Mouse (Mus musculus) macrophage (primary cell): ENCODE results near the gene Npff. TPM values are rescaled to one million over a fixed set of nuclear protein-coding genes. Genes with fewer than 3 reads are reported as not detected.

Experiments
- H3K27ac ChIP-seq: fragments of 350-480 bp; formaldehyde crosslinking; 2 replicates; pipeline ENCODE4 v1.9.0; 2021
- H3K36me3 ChIP-seq: fragments of 350-480 bp; formaldehyde crosslinking; 2 replicates; pipeline ENCODE4 v1.9.0; 2021; ENCODE audit errors: inconsistent target
- H3K4me3 ChIP-seq: fragments of 350-480 bp; formaldehyde crosslinking; 2 replicates; pipeline ENCODE4 v1.9.0; 2021; ENCODE audit errors: inconsistent target
- H3K79me2 ChIP-seq: fragments of 350-480 bp; formaldehyde crosslinking; 2 replicates; pipeline ENCODE4 v1.9.0; 2021; ENCODE audit errors: inconsistent target
- WGBS: methylation state at CpG from one replicate; pipeline ENCODE4 v1.1.7; 2026; ENCODE audit warnings: inconsistent platforms; ENCODE audit not compliant: missing documents; 5-methylcytosine and 5-hydroxymethylcytosine counted together
- polyA plus RNA-seq: library from polyadenylated mRNA; stranded (reverse); fragments of 250-400 nt; gene quantifications from 3 replicates; pipeline ENCODE4 v1.2.4, GENCODE M21; 2018; ENCODE audit warnings: inconsistent platforms

Npff gene
- polyA plus RNA-seq, 1 experiment from 2014 or later: 1.0 TPM

DNA sequence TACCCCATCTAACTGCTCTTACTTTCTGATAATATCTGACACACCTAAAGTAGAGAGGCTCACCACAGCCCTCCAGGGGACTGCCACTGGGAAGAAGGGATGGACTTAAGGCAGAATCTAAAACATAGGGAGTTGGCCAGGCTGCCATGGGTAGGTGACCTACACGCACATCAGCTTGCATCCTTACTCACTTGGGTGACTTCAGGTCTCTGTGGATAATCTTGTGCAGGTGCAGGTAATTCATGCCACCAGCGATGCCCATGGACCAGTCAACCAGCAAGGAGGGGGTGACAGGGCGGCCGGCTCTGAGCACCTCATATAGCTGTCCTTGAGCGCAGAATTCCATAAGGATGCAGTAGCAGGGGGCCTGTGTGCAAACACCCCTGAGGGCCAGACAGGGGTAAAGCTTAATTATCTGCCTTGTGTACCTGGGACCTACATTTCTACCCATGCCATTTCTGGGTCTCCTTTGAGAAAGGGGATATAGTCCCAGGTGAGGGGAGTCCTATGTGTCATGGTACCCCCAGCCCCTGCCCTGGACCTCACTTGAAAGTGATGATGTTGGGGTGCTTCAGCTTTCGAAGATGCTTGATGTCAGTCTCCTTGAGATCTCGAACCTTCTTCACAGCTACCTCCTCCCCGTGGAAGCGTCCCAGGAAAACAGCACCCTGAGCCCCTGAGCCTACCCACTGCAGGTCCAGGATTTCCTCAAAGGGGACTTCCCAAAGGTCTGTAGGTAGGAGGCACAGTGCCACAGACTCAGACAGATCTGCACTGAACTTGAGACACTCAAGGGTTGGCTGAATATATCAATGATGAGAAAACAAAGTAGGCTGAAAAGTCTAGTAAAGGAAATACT, 20.6 kb downstream of the Npff start:
- no peak overlapping the region for H3K4me3 ChIP-seq
- no peak overlapping the region for H3K27ac ChIP-seq
- H3K79me2 ChIP-seq: peaks cover 15% of the 10 kb centered on the region
- H3K36me3 ChIP-seq: peaks cover 52% of the 10 kb centered on the region
- WGBS: 93% methylated on average over 9 of the region's 9 CpGs

DNA sequence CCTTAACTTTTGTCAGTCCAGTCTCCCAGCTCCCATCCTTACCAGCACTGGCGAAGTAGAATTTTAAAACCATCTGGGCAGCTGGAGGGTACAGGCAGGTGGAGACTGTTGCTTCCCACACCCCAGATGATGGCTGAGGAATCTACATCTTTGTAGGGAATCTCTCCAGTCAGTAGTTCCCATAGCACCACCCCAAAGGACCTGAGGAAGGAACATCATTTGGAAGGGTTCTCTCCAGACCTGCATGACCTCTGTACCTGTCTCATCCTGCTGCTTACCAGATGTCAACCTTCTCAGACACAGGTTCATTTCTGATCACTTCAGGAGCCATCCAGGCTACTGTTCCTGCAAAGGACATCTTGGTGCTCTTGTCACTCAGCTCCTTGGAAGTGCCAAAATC, 21.3 kb downstream of the Npff start, which contains the start of gene Gm10337:
TSS of gene Gm10337 (plus strand) at position 276 of the 400 bp plus-strand sequence.
- no peak within 1 kb of the TSS for H3K27ac ChIP-seq
- H3K79me2 ChIP-seq: peaks cover 8% of the 10 kb centered on the region
- no peak within 1 kb of the TSS for H3K4me3 ChIP-seq
- peaks cover 58% of the 10 kb centered on the region for H3K36me3 ChIP-seq
- WGBS: 100% methylated on average over 1 of the region's 1 CpGs

DNA sequence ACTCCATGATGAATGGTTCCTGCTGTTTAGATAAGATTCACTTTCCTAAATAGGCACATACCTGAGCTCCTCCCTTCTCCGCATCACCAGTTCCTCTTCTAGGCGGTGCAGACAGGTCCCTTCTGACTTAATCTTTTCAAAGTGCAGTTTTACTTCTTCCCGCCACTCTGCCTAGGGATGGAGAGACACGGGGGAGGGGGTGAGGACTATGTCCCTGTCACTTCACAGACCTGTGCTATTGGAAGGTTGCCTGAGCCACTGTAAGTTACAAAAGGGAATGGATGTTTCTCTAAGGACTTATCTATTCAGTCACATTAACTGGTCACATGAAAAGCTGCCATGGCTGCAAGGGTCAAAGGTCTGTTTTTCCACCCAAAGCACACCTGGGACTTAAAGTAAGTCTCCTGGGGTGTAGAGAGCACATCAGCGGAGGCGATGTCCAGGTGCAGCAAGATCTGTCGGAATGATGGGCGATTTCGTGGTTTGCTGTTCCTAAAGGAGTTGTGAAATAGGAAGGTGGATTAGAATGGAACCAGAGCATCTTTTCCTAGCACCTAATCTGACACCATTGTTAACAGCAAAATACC, 22.4 kb downstream of the Npff start:
- peaks cover 7% of the 10 kb centered on the region; the same call in 1 of the 2 replicates for H3K79me2 ChIP-seq
- H3K36me3 ChIP-seq: peaks cover 65% of the 10 kb centered on the region
- WGBS: 91% methylated on average over 9 of the region's 9 CpGs
- H3K27ac ChIP-seq: no peak overlapping the region
- H3K4me3 ChIP-seq: no peak overlapping the region

DNA sequence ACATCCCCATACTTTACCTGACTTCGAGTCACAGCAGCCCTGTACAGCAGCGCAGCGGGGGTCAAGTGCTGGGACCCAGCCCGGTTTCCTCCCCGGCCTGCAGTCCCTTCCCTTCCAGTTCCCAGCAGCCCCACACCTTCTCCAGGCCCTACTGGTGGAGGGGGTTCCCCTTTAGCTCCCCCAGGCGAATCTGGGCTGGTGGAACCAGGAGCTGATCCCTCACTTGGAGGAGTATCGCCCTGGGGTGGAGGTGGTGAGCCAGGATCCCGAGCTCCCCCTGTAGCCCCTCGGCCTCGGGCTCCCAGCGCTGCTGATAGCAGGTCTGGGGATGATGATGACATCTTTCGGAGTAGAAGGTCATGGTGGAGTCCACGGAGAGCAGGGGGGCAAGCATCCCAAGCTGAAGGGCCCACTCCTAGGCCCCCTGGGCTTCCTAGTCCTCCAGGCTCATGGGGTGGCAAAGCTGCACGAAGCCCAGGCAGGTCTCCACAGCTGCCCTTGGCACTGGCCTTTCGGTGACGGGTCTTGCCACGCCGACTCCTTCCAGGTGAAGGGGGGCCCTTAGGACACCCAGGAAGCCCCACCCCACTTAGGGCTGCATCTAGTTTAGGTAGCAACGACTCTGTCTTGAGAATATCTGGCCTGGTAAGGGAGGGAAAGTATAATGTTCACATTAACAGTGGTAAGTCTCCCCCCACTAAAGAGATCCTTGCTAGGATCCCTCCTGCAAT, 23.5 kb downstream of the Npff start:
- H3K79me2 ChIP-seq: peaks cover 18% of the 10 kb centered on the region
- no peak overlapping the region for H3K4me3 ChIP-seq
- H3K27ac ChIP-seq: no peak overlapping the region
- H3K36me3 ChIP-seq: peaks cover 70% of the 10 kb centered on the region
- WGBS: 96% methylated on average over 19 of the region's 19 CpGs

DNA sequence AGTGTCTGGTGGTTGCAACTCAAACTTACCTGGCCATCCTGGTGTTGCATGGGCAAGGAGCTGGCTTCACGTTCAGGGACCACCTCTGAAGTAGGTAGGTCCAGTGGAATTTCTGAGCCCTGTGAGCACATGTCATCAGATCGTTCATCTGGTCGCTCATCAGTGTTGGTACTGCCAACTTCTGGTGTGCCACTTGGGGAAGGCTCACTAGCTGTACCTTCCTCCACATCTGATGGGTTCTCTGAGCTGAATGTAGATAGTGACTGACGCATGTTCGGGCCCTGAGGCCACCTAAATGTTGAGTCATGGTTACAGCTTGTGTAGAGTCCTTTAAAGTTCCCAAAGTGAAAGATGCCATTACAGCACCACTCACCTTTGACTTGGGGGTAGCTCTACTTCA, 24.3 kb downstream of the Npff start:
- peaks cover 76% of the 10 kb centered on the region for H3K36me3 ChIP-seq
- no peak overlapping the region for H3K4me3 ChIP-seq
- H3K79me2 ChIP-seq: peaks cover 25% of the 10 kb centered on the region
- H3K27ac ChIP-seq: no peak overlapping the region
- WGBS: 94% methylated on average over 5 of the region's 5 CpGs

DNA sequence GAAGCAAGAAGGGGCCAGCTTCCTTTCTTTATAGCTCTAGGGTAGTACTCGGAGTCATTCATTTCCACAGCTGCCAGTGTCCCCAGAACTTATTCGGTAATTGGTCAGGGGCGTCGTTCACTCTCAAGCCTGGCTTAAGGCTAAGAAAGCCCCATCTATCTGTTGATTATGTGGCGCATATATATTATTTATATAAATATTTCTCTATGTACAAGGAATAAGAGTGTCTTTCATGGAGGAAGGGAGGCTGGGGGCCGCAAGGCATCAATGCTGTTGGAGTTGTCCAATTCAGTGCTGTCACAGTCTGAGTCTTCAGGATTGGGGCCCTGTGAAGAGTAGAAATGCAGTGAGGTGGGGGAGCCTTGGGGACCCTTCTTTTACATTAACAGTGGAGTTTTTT, 24.9 kb downstream of the Npff start:
- Histone ChIP-seq H3K4me3 (no peak overlapping the region), H3K36me3 (peaks cover 82% of the 10 kb centered on the region)
- WGBS: 81% methylated on average over 6 of the region's 6 CpGs

DNA sequence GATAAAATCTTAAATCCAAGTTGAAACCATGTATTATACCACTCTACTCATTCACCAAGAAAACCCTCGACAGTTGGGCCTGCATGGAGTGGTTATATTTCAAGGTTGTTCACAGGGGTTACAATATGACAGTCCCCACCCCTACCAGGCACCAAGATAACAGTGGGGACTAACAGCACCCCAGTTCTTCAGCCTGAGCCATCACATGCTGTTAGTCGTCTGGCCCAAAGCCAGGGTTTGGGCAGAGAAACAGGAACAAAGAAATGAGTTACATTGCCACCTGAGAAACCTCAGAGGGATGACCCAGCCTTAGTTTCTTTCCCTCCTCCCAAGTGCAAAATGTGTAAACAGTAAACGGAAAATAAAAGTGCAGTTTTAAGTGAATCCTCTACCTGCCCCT, 25.4 kb downstream of the Npff start:
- 41% methylated on average over 3 of the region's 3 CpGs for WGBS
- Histone ChIP-seq H3K27ac (no peak overlapping the region), H3K79me2 (peaks cover 33% of the 10 kb centered on the region), H3K36me3 (peaks cover 85% of the 10 kb centered on the region), H3K4me3 (no peak overlapping the region)

More for the DNA sequence above, 24.9 kb downstream of the Npff start:
- Histone ChIP-seq H3K79me2 (peaks cover 28% of the 10 kb centered on the region), H3K27ac (no peak overlapping the region)

DNA sequence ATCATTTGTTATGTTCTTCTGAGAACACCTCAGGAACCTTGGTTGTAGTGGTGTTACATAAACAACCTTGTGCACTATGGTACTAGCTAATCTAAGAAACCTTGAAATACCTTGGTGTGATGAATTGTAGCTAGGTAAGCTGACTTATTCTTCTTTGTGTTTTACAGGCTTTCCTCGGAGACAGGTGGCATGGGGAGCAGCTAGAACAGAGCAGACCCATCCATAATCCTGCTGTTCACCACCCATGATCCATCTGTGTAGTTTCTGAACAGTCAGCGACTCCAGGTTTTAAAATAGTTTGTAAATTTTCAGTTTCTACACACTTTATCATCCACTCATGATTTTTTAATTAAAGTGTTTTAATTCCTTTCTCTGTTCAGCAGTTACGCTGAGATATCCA, 26.4 kb downstream of the Npff start:
- H3K36me3 ChIP-seq: peaks cover 86% of the 10 kb centered on the region
- H3K4me3 ChIP-seq: no peak overlapping the region
- 93% methylated on average over 3 of the region's 3 CpGs for WGBS
- H3K79me2 ChIP-seq: peaks cover 43% of the 10 kb centered on the region
- H3K27ac ChIP-seq: no peak overlapping the region

DNA sequence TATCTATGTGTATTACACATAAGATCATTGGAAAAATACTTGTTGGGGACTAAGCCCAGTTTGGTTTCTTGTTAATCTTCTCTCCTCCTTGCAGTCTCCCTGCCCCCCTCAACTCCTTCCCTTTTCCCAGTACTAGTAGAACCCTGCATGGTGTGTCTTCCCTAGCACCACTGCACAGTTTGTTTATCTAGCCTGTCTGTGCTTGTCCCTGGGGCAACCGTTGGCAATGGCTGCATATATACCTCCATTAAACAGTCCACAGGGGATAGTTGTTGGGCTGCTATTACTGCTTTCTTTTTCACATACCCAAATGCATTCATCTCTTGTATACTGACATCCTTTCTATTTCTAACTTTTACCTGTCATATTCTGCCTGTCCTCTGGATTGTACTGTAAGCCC, 37.1 kb downstream of the Npff start:
- no peak overlapping the region for H3K27ac ChIP-seq
- peaks cover 90% of the 10 kb centered on the region for H3K79me2 ChIP-seq
- no peak overlapping the region for H3K4me3 ChIP-seq
- 94% methylated on average over 1 of the region's 1 CpGs for WGBS
- H3K36me3 ChIP-seq: peaks cover 99% of the 10 kb centered on the region

DNA sequence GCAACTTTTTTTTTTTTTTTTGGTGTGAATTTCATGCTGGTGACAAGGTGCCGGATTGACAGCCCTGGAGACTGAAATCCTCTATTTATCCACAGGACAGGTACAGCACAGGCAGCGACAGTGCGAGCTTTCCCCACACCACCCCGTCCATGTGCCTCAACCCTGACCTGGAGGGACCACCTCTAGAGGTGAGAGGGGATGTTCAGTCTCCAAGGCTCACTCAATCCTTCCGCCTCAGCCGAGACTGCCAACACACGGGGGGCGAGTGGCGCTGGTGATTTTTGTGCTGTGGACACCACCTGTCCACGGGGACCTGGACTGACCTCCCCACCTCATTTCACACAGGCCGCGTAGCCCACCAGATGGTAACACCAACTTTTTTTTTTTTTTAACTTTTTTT, 38.9 kb downstream of the Npff start:
- peaks cover 90% of the 10 kb centered on the region for H3K79me2 ChIP-seq
- no peak overlapping the region for H3K4me3 ChIP-seq
- H3K36me3 ChIP-seq: peaks cover 92% of the 10 kb centered on the region
- 97% methylated on average over 9 of the region's 12 CpGs for WGBS
- H3K27ac ChIP-seq: no peak overlapping the region

DNA sequence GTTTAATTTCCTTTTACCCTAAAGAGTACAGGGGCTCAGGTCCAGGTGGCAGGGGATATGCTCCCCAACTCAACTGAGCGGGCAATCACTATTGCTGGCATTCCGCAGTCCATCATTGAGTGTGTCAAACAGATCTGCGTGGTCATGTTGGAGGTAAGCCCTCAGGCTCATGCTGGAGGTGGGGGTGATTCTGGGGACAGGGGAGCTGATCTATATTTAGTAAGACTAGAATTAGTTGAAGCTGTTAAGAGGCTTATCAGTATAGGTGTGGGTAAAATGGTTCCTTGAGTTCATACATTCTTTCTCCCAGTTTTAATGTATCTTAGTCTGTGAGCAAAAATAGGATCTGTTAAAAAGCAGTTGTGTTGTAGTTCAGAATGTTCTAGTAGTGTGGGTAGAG, 41.6 kb downstream of the Npff start:
- Histone ChIP-seq H3K27ac (no peak overlapping the region), H3K4me3 (no peak overlapping the region), H3K36me3 (peaks cover 79% of the 10 kb centered on the region), H3K79me2 (peaks cover 100% of the 10 kb centered on the region)
- WGBS: 96% methylated on average over 3 of the region's 3 CpGs

DNA sequence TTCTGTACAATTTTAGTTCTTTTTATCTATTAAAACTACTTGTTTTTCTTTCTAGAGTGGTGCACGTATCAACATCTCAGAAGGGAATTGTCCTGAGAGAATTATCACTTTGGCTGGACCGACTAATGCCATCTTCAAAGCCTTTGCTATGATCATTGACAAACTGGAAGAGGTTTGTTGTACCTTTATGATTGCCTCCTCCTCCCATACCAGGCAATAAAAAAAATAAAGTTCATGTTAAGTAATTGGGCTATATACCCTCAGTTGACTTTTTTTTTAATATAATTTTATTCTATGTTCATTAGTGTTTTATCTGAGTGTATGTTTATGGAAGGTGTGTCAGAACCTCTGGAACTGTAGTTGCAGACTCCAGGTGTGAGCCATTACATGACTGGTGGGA, 50.2 kb downstream of the Npff start:
- H3K27ac ChIP-seq: no peak overlapping the region
- 89% methylated on average over 2 of the region's 2 CpGs for WGBS
- H3K79me2 ChIP-seq: peaks cover 85% of the 10 kb centered on the region
- H3K4me3 ChIP-seq: no peak overlapping the region
- H3K36me3 ChIP-seq: peaks cover 50% of the 10 kb centered on the region
